Mouse (Mus musculus): ENCODE results near the gene Prr13.
A peak's percentile ranks its signal among the peaks of the same experiment; 100 is the strongest.

GRCm38 (mm10) chr15:102470605-102471294 lies 11.9 kb downstream of the Prr13 start:
- TF ChIP-seq MAFK (IDR thresholded peaks at IDR 0.05; ENCODE audit: insufficient read depth, low read depth, low read length) = no peak
- TF ChIP-seq CHD2 (IDR thresholded peaks at IDR 0.05; ENCODE audit: low read depth, low read length) = 0 out of 2 replicates have a peak, but pooled peaks have one; percentile 24
- TF ChIP-seq ZC3H11A (IDR thresholded peaks at IDR 0.05; ENCODE audit: borderline replicate concordance, low read depth, low read length) = no peak
- peak; percentile 65; the same call in 1 of the 2 replicates for TF ChIP-seq ZNF384 (IDR thresholded peaks at IDR 0.05; ENCODE audit: low read depth, low read length)
